Mouse (Mus musculus) neural tube, embryonic 15.5 days (tissue): ENCODE data around the gene Rnf212b. TPM values are rescaled to one million over a fixed set of nuclear protein-coding genes. Genes with fewer than 3 reads are reported as not detected.

Experiments used
- polyA plus RNA-seq: library from polyadenylated mRNA; unstranded; fragments of >200 nt; fragmentation: Nextera tagmentation; extraction: Ambion mirVana; gene quantifications from 2 replicates; pipeline ENCODE4 v1.2.1, GENCODE M21; 2015

Gene Rnf212b
- polyA plus RNA-seq, 1 experiment from 2014 or later, result 0.19 TPM

Other genes with a start within 250 kb of the Rnf212b start
- gene Ajuba, start 236.6 kb upstream of the Rnf212b start, polyA plus RNA-seq, result 6.1 and 12.9 TPM in 2 replicates
- 4.4 and 6.5 TPM in 2 replicates for gene 4931414P19Rik, start 208.1 kb upstream of the Rnf212b start, polyA plus RNA-seq
- gene Psmb5, start 196.1 kb upstream of the Rnf212b start, polyA plus RNA-seq, result 446 and 448 TPM in 2 replicates
- gene Psmb11, start 192.7 kb upstream of the Rnf212b start, polyA plus RNA-seq, result 0.04 and 27.8 TPM in 2 replicates
- gene Gm17606, start 173.2 kb upstream of the Rnf212b start, polyA plus RNA-seq, result not detected in 2 replicates
- gene Cdh24, start 172.8 kb upstream of the Rnf212b start, polyA plus RNA-seq, result 13.2 and 14.0 TPM in 2 replicates
- 72.2 and 72.3 TPM in 2 replicates for gene 1700123O20Rik, start 127.9 kb upstream of the Rnf212b start, polyA plus RNA-seq
- 113 and 115 TPM in 2 replicates for gene Acin1, start 127.2 kb upstream of the Rnf212b start, polyA plus RNA-seq
- 0.18 and 0.19 TPM in 2 replicates for gene Gm29776, start 115.3 kb upstream of the Rnf212b start, polyA plus RNA-seq
- gene Cebpe, start 102.0 kb upstream of the Rnf212b start, polyA plus RNA-seq, result 0.12 and 0.29 TPM in 2 replicates
- gene Slc7a8, start 32.2 kb upstream of the Rnf212b start, polyA plus RNA-seq, result 6.1 and 8.1 TPM in 2 replicates
- 10.6 and 14.5 TPM in 2 replicates for gene Homez, start 56.8 kb downstream of the Rnf212b start, polyA plus RNA-seq
- gene Ppp1r3e, start 63.4 kb downstream of the Rnf212b start, polyA plus RNA-seq, result 4.0 and 4.1 TPM in 2 replicates
- 3.4 and 4.0 TPM in 2 replicates for gene Bcl2l2, start 69.2 kb downstream of the Rnf212b start, polyA plus RNA-seq
- gene Gm20521, start 69.3 kb downstream of the Rnf212b start, polyA plus RNA-seq, result not detected in 2 replicates
- 148 and 158 TPM in 2 replicates for gene Pabpn1, start 78.4 kb downstream of the Rnf212b start, polyA plus RNA-seq
- 228 and 297 TPM in 2 replicates for gene Slc22a17, start 99.0 kb downstream of the Rnf212b start, polyA plus RNA-seq
- 11.9 and 16.4 TPM in 2 replicates for gene Efs, start 112.0 kb downstream of the Rnf212b start, polyA plus RNA-seq
- gene Il25, start 118.6 kb downstream of the Rnf212b start, polyA plus RNA-seq, result 0.51 and 0.63 TPM in 2 replicates
- 15.8 and 18.1 TPM in 2 replicates for gene Cmtm5, start 122.1 kb downstream of the Rnf212b start, polyA plus RNA-seq
- 1.8 and 2.5 TPM in 2 replicates for gene Myh6, start 152.8 kb downstream of the Rnf212b start, polyA plus RNA-seq
- not detected in 2 replicates for gene Gm17428, start 162.8 kb downstream of the Rnf212b start, polyA plus RNA-seq
- 7.4 and 9.6 TPM in 2 replicates for gene Myh7, start 180.5 kb downstream of the Rnf212b start, polyA plus RNA-seq
- 47.6 and 60.4 TPM in 2 replicates for gene Ngdn, start 201.3 kb downstream of the Rnf212b start, polyA plus RNA-seq